Mouse (Mus musculus): Measurements from ENCODE around the gene Ceacam16.

Ceacam16 gene

GRCm38 (mm10) chr7:19843561-19843960, 17.5 kb downstream of the Ceacam16 start:
- peak; percentile 79 for DNase-seq (ENCODE audit: low read depth, low spot score)

GRCm38 (mm10) chr7:19842885-19843504, 18.1 kb downstream of the Ceacam16 start:
- DNase-seq (ENCODE audit: low read depth, low spot score), result no peak

DNA sequence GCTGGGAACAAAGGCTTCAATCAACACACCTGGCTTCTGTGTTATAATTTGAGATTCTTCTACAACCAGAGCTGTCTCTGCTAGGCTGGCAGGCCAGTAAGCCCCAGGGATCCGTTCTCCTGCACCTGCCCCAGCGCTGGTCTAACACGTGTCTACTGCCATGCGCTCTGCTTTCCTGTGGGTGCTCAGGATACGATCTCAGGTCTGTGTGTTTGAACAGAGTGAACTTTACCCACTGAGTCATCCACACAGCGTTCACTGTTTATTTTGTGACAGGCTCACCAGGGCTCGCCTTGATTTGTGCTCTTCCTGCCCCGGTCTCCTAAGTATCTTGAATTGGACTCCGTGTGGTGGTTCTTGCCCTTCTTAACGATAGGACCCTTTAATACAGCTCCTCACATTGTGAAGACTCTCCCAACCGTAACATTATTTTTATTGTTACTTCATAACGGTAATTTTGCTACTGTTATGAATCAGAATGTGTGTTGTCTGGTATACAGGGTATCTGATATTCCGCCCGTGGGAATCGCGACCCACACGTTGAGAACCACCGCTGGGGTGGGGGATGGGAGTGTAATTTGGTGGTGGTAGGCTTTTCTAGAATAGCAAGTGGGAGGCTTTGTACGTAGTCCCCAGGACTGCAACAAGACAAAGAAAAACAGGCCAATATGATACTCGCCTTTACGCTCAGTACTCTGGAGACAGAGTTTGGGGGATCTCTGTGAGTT, 19.2 kb downstream of the Ceacam16 start:
- no peak for DNase-seq (ENCODE audit: low read depth, low spot score)

DNA sequence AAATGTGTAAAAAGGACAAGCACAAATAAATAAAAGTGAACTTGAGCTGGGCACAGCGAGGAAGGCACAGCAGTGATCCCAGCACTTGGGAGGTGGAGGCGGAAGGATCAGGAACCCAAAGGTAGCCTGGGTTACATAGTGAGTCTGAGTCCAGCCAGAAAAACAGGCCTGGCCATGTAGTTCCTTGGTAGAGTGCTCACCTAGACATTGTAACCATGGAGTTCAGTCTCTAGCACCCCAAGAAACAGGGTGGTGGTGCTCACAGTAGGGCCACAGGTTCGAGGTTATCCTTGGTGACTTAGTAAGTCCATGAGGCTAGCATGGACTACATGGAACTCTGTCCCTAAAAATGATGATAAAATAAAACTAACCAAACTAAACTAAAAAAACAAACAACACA, 20.2 kb downstream of the Ceacam16 start:
- DNase-seq (ENCODE audit: low read depth, low spot score), result no peak

DNA sequence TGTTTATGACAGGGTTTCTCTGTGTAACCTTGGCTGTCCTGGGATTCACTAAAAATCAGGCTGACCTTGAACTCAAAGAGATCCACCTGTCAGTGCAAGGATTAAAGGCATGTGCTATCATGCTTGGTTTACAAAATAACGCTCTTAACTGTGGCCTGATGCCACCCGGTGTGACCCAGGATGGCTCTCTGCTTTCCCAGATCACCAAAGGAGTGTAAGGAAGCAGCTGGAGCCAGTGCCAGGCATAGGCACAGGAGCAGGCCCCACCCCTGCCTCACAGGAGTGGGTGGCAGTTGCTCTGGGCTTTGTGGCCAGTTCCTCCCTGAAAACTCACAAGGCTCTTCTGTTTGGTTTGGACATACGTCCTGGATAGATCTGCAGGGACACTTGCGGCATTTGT, 20.7 kb downstream of the Ceacam16 start:
- no peak for DNase-seq (ENCODE audit: low read depth, low spot score)

- no peak for DNase-seq (ENCODE audit: low read depth, low spot score)
Observed at GRCm38 (mm10) chr7:19836843-19837242, 24.3 kb downstream of the Ceacam16 start.

GRCm38 (mm10) chr7:19834055-19834454, 27.0 kb downstream of the Ceacam16 start:
- DNase-seq (ENCODE audit: low read depth, low spot score), result peak; percentile 58

GRCm38 (mm10) chr7:19831837-19832236, 29.3 kb downstream of the Ceacam16 start:
- DNase-seq (ENCODE audit: low read depth, low spot score), result peak; percentile 51

GRCm38 (mm10) chr7:19830682-19831156, 30.4 kb downstream of the Ceacam16 start:
- no peak for DNase-seq (ENCODE audit: low read depth, low spot score)

GRCm38 (mm10) chr7:19829694-19830093, 31.4 kb downstream of the Ceacam16 start:
- DNase-seq (ENCODE audit: low read depth, low spot score), result peak; percentile 67

DNA sequence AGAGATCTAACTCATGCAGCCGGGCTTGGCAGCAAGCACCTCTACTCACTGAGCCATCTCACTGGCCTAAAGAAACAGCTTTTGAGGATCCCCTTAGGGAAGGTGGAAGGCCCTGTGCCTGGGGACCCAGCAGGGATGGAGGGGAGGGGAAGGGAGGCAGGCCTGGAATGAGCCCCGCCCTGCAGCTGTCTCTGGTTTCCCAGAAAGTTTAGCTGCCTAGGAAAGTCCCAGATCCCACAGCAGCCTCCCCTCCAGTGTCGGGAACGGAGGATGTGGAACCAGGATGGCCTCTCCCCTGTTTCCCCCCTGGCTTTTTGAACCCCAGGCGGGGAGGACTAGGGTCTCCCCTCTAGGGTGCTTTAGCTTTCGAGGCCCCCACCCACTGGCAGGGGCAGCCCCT, 34.3 kb downstream of the Ceacam16 start:
- peak; percentile 82 for DNase-seq (ENCODE audit: low read depth, low spot score)

- DNase-seq (ENCODE audit: low read depth, low spot score), result peak; percentile 97
Observed at GRCm38 (mm10) chr7:19824182-19824973, 36.7 kb downstream of the Ceacam16 start.

DNA sequence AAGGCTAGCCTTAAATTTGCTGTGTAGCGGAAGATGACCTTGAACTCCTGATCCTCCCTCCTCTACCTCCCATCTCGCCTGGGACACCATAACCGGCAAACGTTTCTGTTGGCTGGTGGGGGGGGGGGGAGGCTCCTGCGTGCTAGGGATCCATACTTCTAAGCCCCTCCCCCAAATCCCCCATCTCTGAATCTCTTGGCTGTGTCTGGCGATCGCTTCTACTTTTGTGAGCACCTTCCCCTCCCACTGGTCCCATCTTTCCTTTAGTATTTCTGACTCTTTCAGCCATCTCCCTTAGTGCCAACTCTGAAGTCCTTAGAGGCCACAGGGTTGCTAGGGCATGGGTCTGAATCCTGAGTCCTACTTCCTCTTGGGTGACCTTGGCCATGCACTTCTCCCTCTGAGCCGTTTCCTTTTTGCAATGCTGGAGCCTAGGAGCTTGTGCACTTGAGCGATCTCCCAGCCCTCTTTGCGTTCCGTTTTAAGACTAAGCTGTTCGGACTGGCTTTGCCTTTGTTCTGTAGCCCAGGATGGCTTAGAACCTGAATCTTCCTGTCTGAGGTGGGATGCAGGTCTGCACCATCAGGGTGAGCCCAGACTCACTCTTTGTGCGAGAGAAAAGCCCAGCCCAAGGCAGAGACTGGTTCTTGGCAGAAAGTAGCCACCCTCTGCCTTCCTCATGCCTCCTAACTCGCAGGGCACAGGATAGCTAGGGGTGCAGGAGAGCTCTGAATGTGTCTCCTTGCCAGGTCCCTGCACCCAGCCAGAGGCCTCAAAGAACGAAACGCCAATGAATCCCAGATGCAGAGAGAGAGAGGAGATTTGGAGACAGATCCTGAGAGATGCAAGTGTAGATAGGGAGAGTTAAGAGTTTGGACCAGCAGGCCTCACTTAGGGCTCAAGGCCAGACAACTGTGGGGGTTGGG, 37.6 kb downstream of the Ceacam16 start:
- peak; percentile 91 for DNase-seq (ENCODE audit: low read depth, low spot score)

DNA sequence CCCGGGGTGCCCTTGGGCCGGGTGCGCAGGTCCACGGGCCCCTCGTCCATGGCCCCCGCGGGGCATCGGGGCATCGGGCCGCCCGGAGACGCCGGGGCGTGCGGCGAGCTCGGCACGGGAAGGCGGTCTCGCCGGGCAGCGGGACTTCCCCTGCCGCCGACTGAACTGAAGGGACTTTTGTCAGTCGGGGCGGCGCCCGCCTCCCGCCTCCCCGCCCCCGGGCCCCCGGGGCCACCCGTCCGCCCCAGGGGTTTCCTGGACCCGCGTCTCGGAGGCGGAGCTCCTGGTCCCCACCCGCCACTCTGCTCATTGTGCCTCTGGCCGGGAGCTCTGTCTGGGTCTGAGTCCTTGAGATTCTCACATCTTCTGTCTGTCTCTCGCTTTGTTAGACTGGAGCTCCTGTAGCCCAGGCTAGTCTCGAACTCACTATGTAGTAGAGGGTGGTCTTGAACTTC, 38.5 kb downstream of the Ceacam16 start, which contains the start of gene Bcl3:
Gene Bcl3 (minus strand): TSS at position 167 of the 455 bp plus-strand sequence.
- DNase-seq (ENCODE audit: low read depth, low spot score), result peak; percentile 71

- no peak for DNase-seq (ENCODE audit: low read depth, low spot score)
Observed at GRCm38 (mm10) chr7:19822193-19822592, 38.9 kb downstream of the Ceacam16 start.

DNA sequence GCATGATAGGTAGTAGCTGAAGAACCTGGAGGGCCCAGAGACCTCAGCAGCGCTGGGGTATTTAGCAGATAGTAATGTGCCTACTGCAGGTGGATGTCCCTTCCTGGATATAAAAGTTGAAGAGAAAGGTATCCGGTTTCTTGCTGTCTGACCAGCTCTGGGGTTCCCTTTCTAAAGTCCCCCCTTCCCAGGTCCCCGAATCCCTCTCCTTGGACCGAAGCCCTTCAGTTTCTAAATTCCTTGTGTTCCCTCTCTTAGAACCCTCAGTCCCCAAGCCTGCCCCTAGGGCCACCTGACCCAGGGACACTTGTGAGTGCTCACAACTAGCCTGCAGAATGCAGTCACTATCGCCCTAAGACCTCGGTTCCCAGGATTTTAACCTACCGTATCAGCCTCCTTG, 39.5 kb downstream of the Ceacam16 start:
- no peak for DNase-seq (ENCODE audit: low read depth, low spot score)

DNA sequence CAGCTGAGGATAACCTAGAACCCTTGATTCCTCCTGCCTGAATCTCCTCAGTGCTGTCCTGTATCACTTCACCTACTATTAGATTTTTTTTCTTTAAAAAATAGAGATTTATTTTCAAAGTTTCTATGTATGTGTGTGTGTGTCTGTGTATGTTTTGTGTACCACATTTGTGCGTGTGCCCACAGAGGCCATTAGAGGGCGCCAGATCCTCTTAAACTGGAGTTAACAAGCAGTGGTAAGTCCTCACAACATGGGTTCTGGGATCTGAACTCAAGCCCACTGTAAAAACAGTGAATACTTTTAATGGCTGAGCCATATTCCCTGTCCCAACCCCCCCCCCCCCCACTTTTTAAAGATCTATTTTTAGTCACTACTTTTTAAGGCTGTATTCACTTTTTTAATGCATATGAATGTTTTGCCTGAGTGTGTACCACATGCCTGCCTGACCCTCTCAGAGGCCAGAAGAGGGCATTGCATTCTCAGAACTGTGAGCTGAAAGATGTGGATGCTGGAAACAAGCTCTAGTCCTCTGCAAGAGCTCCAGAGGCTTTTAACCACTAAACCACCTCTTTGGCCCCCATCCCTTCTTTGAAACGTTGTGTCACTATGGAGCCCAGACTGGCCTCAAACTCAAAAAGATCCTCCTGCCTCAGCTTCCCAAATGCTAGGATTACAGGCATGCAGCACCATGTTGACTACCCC, 40.6 kb downstream of the Ceacam16 start:
- no peak for DNase-seq (ENCODE audit: low read depth, low spot score)

GRCm38 (mm10) chr7:19818875-19819274, 42.2 kb downstream of the Ceacam16 start:
- DNase-seq (ENCODE audit: low read depth, low spot score), result peak; percentile 35

DNA sequence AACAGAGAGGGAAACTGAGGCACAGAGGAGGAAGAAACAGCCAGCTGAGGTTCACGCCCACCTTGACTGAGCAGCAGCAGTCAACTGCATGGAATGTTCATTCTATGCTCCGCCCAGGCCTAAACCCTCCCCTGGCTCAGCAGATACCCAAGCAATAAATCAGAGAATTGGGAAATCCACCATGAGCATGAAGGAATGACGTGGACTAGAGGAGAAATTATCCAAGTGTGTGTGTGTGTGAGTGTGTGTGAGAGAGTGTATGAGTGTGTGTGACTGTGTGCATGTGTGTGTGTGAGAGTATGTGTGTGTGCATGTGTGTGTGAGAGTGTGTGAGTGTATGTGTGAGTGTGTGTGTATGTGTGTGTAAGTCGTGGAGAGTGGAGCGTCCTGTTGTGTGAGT, 42.7 kb downstream of the Ceacam16 start:
- DNase-seq (ENCODE audit: low read depth, low spot score), result peak; percentile 49

DNA sequence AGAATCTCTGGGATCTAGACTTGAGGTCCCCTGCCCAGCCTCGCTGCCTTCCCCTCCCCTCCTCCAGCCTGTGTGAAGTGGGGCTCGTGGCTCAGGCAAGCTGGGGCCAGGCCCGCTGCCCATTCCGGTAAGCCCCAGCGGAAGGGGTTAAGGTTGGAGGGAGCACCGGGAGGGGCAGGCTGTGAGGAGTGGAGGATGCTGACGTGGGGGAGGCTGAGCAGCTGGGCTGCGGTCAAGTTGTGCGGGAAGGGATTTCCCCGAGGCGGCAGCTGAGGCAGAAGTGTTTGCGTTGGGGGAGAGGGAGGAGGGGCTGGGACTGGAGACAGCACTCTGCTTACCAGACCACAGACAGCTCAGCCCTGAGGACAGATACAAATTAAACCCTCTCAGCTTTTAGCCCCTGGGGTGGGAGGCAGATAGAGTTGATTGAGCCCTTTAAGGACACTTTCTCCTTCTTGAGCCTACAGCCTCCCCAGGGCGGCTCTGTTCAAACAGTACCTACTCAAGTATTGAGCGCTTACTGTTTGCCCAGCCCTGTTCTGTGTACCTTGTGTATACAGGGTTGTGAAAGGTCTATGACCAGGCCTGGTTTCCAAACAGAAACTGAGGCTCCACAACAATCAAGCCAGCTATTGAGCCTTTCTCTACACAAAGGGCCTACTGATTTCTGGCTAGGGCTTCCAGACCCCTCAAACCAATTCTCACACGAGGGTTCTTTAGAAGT, 43.6 kb downstream of the Ceacam16 start:
- peak; percentile 91 for DNase-seq (ENCODE audit: low read depth, low spot score)
